Mouse (Mus musculus) intestine, postnatal 0 days (tissue): ENCODE measurements at regions not wholly inside any gene's neighbourhood (a gene's known extent, or its start where the extent isn't known, plus 50 kb on each side); places are given as distances from the start of the nearest gene placed in this dataset.

ENCODE experiments used
- ATAC-seq: fragments of 200-750 bp; cut with Nextera tagmentation; 2 replicates; pipeline ENCODE4 v1.8.0; 2017; ENCODE audit warnings: mild to moderate bottlenecking, moderate TSS enrichment, moderate library complexity
- H3K27ac ChIP-seq: fragments of 300-500 bp; sonication (generic); 2 replicates; pipeline ENCODE4 v1.5.1; 2014; ENCODE audit warnings: mild to moderate bottlenecking, low read depth, low read length, moderate library complexity
- H3K27me3 ChIP-seq: fragments of 300-500 bp; sonication (generic); replicated peaks from 2 replicates; pipeline ENCODE4 v1.6.1; 2014; ENCODE audit warnings: low read length, mixed read lengths; ENCODE audit not compliant: control insufficient read depth, insufficient read depth
- H3K36me3 ChIP-seq: fragments of 300-500 bp; sonication (generic); 2 replicates; pipeline ENCODE4 v1.6.1; 2014; ENCODE audit warnings: mild to moderate bottlenecking, moderate library complexity; ENCODE audit not compliant: control insufficient read depth, insufficient read depth
- H3K4me1 ChIP-seq: fragments of 300-500 bp; sonication (generic); replicated peaks from 2 replicates; pipeline ENCODE4 v1.6.1; 2014; ENCODE audit warnings: antibody characterized with exemption, low read length, mixed read lengths; ENCODE audit not compliant: control insufficient read depth, insufficient read depth
- H3K4me2 ChIP-seq: fragments of 300-500 bp; sonication (generic); replicated peaks from 2 replicates; pipeline ENCODE4 v1.6.1; 2014; ENCODE audit warnings: low read depth, mild to moderate bottlenecking, moderate library complexity
- H3K4me3 ChIP-seq: fragments of 300-500 bp; sonication (generic); 2 replicates; pipeline ENCODE4 v1.5.1; 2014; ENCODE audit warnings: low read depth, low read length
- H3K9ac ChIP-seq: fragments of 300-500 bp; sonication (generic); 2 replicates; pipeline ENCODE4 v1.6.1; 2014; ENCODE audit warnings: mild to moderate bottlenecking, low read depth, low read length
- H3K9me3 ChIP-seq: fragments of 300-500 bp; sonication (generic); 2 replicates; pipeline ENCODE4 v1.6.1; 2016; ENCODE audit warnings: mixed run types; ENCODE audit not compliant: control insufficient read depth
- CTCF ChIP-seq: sonication (generic); IDR thresholded peaks from 2 replicates; pipeline ENCODE4 v1.5.1; 2016; ENCODE audit warnings: low read depth, mild to moderate bottlenecking, control low read depth, antibody characterized with exemption, moderate library complexity
- WGBS: fragments of 180-500 bp; shearing (Covaris S2); extraction: QIAGEN DNeasy Blood & Tissue Kit; methylation state at CpG from one replicate; pipeline ENCODE4 v1.1.7; 2014; 5-methylcytosine and 5-hydroxymethylcytosine counted together

GRCm38 (mm10) chr16:77279495-77279894, 266.0 kb downstream of the Usp25 start:
- Histone ChIP-seq H3K27ac (no peak overlapping the region), H3K27me3 (no peaks in the 10 kb centered on the region), H3K36me3 (no peaks in the 10 kb centered on the region), H3K9me3 (no peaks in the 10 kb centered on the region), H3K4me1 (no peaks in the 10 kb centered on the region), H3K4me3 (no peak overlapping the region), H3K9ac (no peak overlapping the region), H3K4me2 (no peak overlapping the region)
- no peak for TF ChIP-seq CTCF
- ATAC-seq, result no peak
- 60% methylated on average over 2 of the region's 2 CpGs for WGBS

DNA sequence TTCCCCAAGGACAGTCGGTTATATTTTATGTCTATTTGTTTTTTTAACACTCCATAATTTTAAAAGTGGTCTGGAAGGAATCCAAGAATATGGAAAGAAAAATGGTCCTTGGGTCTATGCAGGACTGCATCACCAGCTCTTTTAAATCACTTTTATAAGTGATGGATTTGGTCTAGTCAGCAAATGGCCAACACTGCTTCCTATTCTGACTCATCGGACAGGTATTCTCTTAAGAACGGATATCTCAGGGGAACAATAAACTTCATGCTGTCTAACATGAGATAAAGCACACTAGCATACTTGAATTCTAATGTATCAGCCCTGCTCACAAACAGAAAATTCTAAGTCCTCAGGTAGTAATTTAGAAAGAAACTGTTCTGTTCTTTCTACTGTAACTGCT, 259.8 kb downstream of the Usp25 start:
- no peak overlapping the region for H3K9ac ChIP-seq
- no peak for ATAC-seq
- no peaks in the 10 kb centered on the region for H3K9me3 ChIP-seq
- H3K27me3 ChIP-seq, result no peaks in the 10 kb centered on the region
- H3K27ac ChIP-seq, result no peak overlapping the region
- no peak overlapping the region for H3K4me3 ChIP-seq
- no peak overlapping the region for H3K4me2 ChIP-seq
- no peak for TF ChIP-seq CTCF
- H3K4me1 ChIP-seq, result no peaks in the 10 kb centered on the region
- WGBS, result 33% methylated on average over 3 of the region's 3 CpGs
- H3K36me3 ChIP-seq, result no peaks in the 10 kb centered on the region

DNA sequence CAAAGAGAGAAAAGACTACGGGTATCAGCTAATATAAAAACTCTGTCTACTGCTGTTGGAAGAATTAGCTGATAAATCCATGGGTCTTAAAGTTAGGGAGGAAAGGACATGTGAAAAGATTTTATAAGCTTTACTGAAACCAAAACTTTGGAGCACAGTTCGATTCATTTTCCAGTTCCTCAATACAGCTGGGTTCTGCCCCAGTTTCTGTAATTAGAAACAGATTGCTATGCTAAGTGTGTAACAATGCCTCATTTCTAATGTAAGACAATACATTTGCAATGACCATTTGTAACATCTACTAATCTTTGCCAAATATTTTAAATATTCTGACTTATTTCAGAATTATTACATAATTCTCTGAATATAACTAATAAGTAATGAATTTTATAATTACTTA, 255.4 kb downstream of the Usp25 start:
- Histone ChIP-seq H3K4me2 (no peak overlapping the region), H3K4me3 (no peak overlapping the region), H3K27me3 (no peaks in the 10 kb centered on the region), H3K4me1 (no peaks in the 10 kb centered on the region), H3K36me3 (no peaks in the 10 kb centered on the region), H3K9me3 (no peaks in the 10 kb centered on the region), H3K9ac (no peak overlapping the region), H3K27ac (no peak overlapping the region)
- no peak for TF ChIP-seq CTCF
- WGBS, result 70% methylated on average over 2 of the region's 2 CpGs
- ATAC-seq, result no peak

GRCm38 (mm10) chr16:77267679-77268078, 254.2 kb downstream of the Usp25 start:
- Histone ChIP-seq H3K36me3 (no peaks in the 10 kb centered on the region), H3K4me3 (no peak overlapping the region), H3K27me3 (no peaks in the 10 kb centered on the region), H3K27ac (no peak overlapping the region), H3K9me3 (no peaks in the 10 kb centered on the region), H3K9ac (no peak overlapping the region), H3K4me2 (no peak overlapping the region), H3K4me1 (no peaks in the 10 kb centered on the region)
- ATAC-seq, result no peak
- TF ChIP-seq CTCF, result no peak

DNA sequence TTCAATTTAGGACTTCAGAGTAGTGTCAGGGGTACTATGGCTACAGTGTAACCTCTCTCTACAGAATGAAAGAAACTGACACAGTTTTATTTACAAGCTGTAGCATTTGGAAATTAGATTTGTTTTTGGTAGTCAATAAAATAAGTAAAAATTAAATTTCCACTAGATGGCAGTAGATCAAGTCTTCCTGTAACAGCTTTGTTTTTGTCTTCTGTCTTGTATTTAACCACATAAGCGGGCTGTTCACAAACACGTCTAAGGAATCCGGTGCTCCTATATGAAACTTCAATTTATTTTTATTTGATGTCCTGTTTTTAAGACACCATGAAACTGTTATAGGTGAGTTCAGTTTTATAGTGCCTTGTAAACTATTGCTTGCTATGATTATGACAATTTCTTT, 238.8 kb downstream of the Usp25 start:
- WGBS, result 64% methylated on average over 3 of the region's 3 CpGs
- H3K9me3 ChIP-seq, result no peaks in the 10 kb centered on the region
- no peaks in the 10 kb centered on the region for H3K27me3 ChIP-seq

GRCm38 (mm10) chr16:77251422-77251821, 237.9 kb downstream of the Usp25 start:
- no peak overlapping the region for H3K9ac ChIP-seq
- no peak for ATAC-seq
- 48% methylated on average over 3 of the region's 3 CpGs for WGBS

More for the DNA sequence above, 238.8 kb downstream of the Usp25 start:
- Histone ChIP-seq H3K4me3 (no peak overlapping the region), H3K4me1 (no peaks in the 10 kb centered on the region), H3K4me2 (no peak overlapping the region), H3K9ac (no peak overlapping the region), H3K27ac (no peak overlapping the region), H3K36me3 (no peaks in the 10 kb centered on the region)
- peak; percentile 62 for TF ChIP-seq CTCF
- no peak for ATAC-seq

GRCm38 (mm10) chr16:77240876-77241275, 227.4 kb downstream of the Usp25 start:
- no peak overlapping the region for H3K4me3 ChIP-seq
- no peak overlapping the region for H3K9ac ChIP-seq

More at GRCm38 (mm10) chr16:77251422-77251821, 237.9 kb downstream of the Usp25 start:
- no peaks in the 10 kb centered on the region for H3K36me3 ChIP-seq
- H3K4me2 ChIP-seq, result no peak overlapping the region
- H3K4me3 ChIP-seq, result no peak overlapping the region
- H3K9me3 ChIP-seq, result no peaks in the 10 kb centered on the region
- H3K4me1 ChIP-seq, result no peaks in the 10 kb centered on the region
- no peaks in the 10 kb centered on the region for H3K27me3 ChIP-seq
- no peak for TF ChIP-seq CTCF
- H3K27ac ChIP-seq, result no peak overlapping the region

More at GRCm38 (mm10) chr16:77240876-77241275, 227.4 kb downstream of the Usp25 start:
- 75% methylated on average over 6 of the region's 6 CpGs for WGBS
- no peaks in the 10 kb centered on the region for H3K27me3 ChIP-seq
- H3K27ac ChIP-seq, result no peak overlapping the region
- H3K36me3 ChIP-seq, result no peaks in the 10 kb centered on the region
- no peak for TF ChIP-seq CTCF
- H3K9me3 ChIP-seq, result no peaks in the 10 kb centered on the region
- no peaks in the 10 kb centered on the region for H3K4me1 ChIP-seq
- H3K4me2 ChIP-seq, result no peak overlapping the region
- ATAC-seq, result no peak
